Mouse (Mus musculus): ENCODE results near the gene Slc27a1. TPM values are rescaled to one million over a fixed set of nuclear protein-coding genes. Genes with fewer than 3 reads are reported as not detected.

The Slc27a1 gene
- polyA plus RNA-seq, 1 experiment from 2014 or later: 8.6 TPM

DNA sequence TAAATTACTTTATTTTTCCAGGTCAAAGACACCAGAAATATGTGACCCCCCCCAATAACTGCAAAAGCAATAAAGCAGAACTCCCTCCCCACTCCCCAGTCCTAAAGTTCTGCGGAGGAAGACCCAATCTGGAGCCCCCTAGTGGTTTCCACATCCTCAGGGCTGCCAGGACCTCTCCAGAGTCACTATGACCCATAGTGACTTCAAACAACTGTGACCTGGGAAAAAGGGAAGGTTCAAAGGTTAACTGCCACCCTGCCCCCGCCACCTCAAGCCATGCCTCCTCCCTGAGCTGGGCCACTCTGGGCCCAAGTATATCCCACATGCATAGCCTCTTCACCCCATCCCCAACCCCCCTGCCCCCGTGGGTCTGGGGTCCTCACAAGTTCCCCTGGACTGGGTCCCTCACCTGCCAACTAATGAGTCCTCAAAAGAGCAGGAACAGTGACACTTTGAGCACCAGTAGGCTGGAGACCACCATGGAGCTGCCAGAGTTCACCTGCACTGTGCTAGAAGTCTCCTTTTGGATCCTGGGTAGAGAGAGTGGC, 34.3 kb upstream of the Slc27a1 start:
- H3K9ac ChIP-seq (ENCODE audit: low read length): no peak overlapping the region
- no peaks in the 10 kb centered on the region for H3K9me3 ChIP-seq (ENCODE audit: control insufficient read depth, low read length)
- 36% methylated on average over 3 of the region's 3 CpGs for WGBS
- peaks cover 9% of the 10 kb centered on the region; the same call in 1 of the 2 replicates for H3K27me3 ChIP-seq (ENCODE audit: control insufficient read depth, insufficient read depth, low read length)
- H3K4me2 ChIP-seq: no peak overlapping the region
- H3K36me3 ChIP-seq (ENCODE audit: control insufficient read depth, insufficient read depth, low read length): no peaks in the 10 kb centered on the region
- H3K4me3 ChIP-seq (ENCODE audit: low read depth, low read length): no peak overlapping the region
- DNase-seq (ENCODE audit: low spot score, missing footprints) (no peak), ATAC-seq (ENCODE audit: low FRiP score) (0 out of 2 replicates have a peak, but pooled peaks have one; percentile 28)
- no peak overlapping the region for H3K27ac ChIP-seq (ENCODE audit: low read depth, low read length)
- peaks cover 3% of the 10 kb centered on the region; the same call in 1 of the 2 replicates for H3K4me1 ChIP-seq (ENCODE audit: control insufficient read depth, insufficient read depth, low read length)

DNA sequence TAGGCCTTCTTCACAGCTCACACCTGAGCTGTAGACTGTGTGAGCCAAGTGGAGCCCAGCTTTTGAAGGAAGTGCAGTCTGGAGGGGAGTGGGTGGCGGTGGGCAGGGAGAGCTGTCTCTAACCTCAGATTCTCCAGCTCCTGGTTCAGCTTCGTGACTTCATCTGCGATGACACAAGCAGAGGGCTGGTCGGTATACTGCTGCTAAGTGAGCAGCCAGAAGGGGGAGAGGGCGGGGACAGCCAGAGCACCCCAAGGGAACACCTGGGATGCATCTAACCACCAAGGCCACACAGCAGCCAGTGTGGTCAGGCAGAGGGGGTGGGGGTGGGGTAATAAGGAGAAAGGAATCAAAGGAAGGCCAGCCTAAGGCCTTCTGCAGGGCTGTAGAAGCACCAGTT, 33.0 kb upstream of the Slc27a1 start:
- no peak overlapping the region for H3K27ac ChIP-seq (ENCODE audit: low read depth, low read length)
- DNase-seq (ENCODE audit: low spot score, missing footprints): no peak
- no peak for ATAC-seq (ENCODE audit: low FRiP score)

DNA sequence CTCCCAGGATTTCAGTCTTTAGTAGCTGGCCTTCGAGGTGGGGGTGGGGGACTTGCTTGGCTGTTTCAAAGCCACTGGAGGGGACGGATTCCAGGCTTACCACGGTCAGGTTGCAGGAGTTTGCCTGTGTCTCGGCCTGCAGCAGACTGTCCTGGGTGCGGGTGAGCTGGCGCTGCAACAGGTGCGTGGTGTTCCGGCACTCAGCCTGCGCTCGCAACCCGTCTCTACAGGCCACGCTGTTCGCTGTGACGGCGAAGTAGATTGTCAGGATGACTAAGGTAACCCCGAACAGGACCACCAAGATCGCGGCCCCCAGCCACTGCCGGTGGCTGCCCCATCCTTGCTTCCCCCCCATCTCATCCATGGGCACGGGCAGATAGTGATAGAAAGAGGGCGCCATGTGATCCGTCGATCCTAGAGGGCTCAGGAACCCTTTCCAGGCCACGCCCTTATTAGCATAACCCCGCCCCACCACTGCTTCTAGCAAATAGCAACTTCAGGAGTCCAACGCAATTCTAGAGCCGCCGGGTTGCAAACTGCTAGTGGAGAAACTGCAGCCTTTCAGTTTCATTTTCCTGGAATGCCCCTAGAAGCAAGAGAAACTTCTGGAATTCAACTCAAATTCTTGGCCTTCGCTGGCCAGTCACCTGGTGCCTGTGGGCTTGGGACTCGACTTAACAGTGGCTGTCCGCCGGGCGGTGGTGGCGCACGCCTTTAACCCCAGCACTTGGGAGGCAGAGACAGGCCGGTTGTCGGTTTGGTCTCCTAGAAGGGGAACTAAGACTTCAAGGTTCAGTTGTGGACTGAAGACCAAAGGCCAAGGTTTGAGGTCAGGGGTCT, 31.4 kb upstream of the Slc27a1 start, which contains the start of gene Bst2:
Bst2 (minus strand) TSS at position 429 of the 840 bp plus-strand sequence.
- whole genome bisulfite sequencing: 4% methylated on average over 37 of the region's 37 CpGs
- H3K27ac ChIP-seq (ENCODE audit: low read depth, low read length): no peak within 1 kb of the TSS
- H3K9ac ChIP-seq (ENCODE audit: low read length): no peak within 1 kb of the TSS
- peak within 1 kb of the TSS; percentile 44 for H3K4me2 ChIP-seq
- ATAC-seq (ENCODE audit: low FRiP score) (peak; percentile 51), DNase-seq (ENCODE audit: low spot score, missing footprints) (peak; percentile 94)
- H3K27me3 ChIP-seq (ENCODE audit: control insufficient read depth, insufficient read depth, low read length): peaks cover 9% of the 10 kb centered on the region; the same call in 1 of the 2 replicates
- H3K9me3 ChIP-seq (ENCODE audit: control insufficient read depth, low read length): no peaks in the 10 kb centered on the region
- no peaks in the 10 kb centered on the region for H3K36me3 ChIP-seq (ENCODE audit: control insufficient read depth, insufficient read depth, low read length)
- peaks cover 3% of the 10 kb centered on the region; the same call in 1 of the 2 replicates for H3K4me1 ChIP-seq (ENCODE audit: control insufficient read depth, insufficient read depth, low read length)
- H3K4me3 ChIP-seq (ENCODE audit: low read depth, low read length): peak within 1 kb of the TSS; percentile 21

More for the DNA sequence above, 33.0 kb upstream of the Slc27a1 start:
- no peak overlapping the region for H3K4me3 ChIP-seq (ENCODE audit: low read depth, low read length)
- no peaks in the 10 kb centered on the region for H3K36me3 ChIP-seq (ENCODE audit: control insufficient read depth, insufficient read depth, low read length)
- WGBS: 66% methylated on average over 5 of the region's 5 CpGs
- no peaks in the 10 kb centered on the region for H3K9me3 ChIP-seq (ENCODE audit: control insufficient read depth, low read length)
- peaks cover 9% of the 10 kb centered on the region; the same call in 1 of the 2 replicates for H3K27me3 ChIP-seq (ENCODE audit: control insufficient read depth, insufficient read depth, low read length)
- no peak overlapping the region for H3K4me2 ChIP-seq
- H3K9ac ChIP-seq (ENCODE audit: low read length): no peak overlapping the region
- peaks cover 3% of the 10 kb centered on the region; the same call in 1 of the 2 replicates for H3K4me1 ChIP-seq (ENCODE audit: control insufficient read depth, insufficient read depth, low read length)

DNA sequence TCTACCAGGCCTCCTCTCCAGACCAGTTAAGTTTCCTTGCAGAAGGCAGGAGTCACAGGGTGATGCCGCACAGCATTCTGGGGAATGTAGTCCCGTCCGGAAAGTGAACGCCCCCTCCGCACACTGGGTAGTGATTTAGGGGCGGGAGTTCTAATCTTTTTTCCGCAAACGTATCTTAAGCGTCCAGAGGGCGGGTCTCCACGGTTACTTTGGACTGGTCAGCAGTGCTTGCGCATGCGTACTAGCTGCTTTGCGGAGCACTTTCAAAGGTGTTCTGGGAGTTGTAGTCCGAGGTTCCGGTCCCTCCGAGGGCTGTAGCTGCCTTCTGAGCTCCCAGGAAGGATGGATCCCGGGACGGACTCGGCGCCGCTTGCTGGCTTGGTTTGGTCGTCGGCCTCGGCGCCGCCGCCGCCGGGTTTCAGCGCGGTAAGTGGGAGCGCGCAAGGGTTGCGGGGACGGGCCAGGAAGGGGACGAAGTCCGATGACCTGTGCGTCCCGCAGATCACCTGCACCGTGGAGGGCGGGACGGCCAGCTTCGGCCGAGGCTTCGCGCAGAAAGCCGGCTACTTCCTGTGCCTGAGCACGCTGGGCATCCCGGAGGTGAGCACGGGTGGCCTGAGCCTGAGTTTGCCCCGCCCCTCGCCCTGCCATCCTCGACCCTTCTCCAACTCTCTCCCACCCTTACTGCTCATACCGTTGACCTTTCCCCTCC, 25.9 kb upstream of the Slc27a1 start, which contains the start of gene Mvb12a:
Mvb12a (plus strand) TSS at position 291 of the 712 bp plus-strand sequence.
- H3K27ac ChIP-seq (ENCODE audit: low read depth, low read length): no peak within 1 kb of the TSS
- peaks cover 2% of the 10 kb centered on the region; the same call in 1 of the 2 replicates for H3K27me3 ChIP-seq (ENCODE audit: control insufficient read depth, insufficient read depth, low read length)
- DNase-seq (ENCODE audit: low spot score, missing footprints): peak; percentile 99

DNA sequence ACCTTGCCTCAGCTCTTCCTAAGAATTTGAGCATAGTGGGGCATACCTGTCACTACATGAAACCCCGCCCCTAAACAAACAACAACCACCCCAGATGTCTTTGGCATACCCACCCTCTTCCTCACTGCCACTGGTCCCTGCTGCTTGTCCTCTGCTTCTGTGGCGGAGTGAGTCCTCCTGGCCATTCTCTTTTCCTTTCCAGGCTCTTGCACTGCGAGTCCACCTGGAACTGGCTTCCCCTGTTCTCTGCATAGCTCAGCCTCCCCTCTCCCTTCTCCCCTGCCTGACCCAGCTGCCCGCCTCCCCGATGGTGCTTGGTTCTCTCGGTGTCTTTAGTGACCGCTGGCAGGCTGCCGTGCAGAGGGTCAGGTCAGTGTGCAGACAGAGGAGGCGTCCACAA, 24.9 kb upstream of the Slc27a1 start:
- no peak overlapping the region; the same call in 1 of the 2 replicates for H3K4me3 ChIP-seq (ENCODE audit: low read depth, low read length)
- ATAC-seq (ENCODE audit: low FRiP score): no peak
- peak overlapping the region; percentile 58 for H3K4me2 ChIP-seq
- DNase-seq (ENCODE audit: low spot score, missing footprints): no peak
- no peaks in the 10 kb centered on the region for H3K9me3 ChIP-seq (ENCODE audit: control insufficient read depth, low read length)
- H3K4me1 ChIP-seq (ENCODE audit: control insufficient read depth, insufficient read depth, low read length): peaks cover 3% of the 10 kb centered on the region; the same call in 1 of the 2 replicates
- 94% methylated on average over 9 of the region's 9 CpGs for WGBS
- H3K27me3 ChIP-seq (ENCODE audit: control insufficient read depth, insufficient read depth, low read length): no peaks in the 10 kb centered on the region
- peaks cover 3% of the 10 kb centered on the region; the same call in 1 of the 2 replicates for H3K36me3 ChIP-seq (ENCODE audit: control insufficient read depth, insufficient read depth, low read length)
- H3K27ac ChIP-seq (ENCODE audit: low read depth, low read length): no peak overlapping the region
- H3K9ac ChIP-seq (ENCODE audit: low read length): no peak overlapping the region

More for the DNA sequence above, 25.9 kb upstream of the Slc27a1 start, which contains the start of gene Mvb12a:
- whole genome bisulfite sequencing: under 1% methylated on average over 54 of the region's 55 CpGs
- Histone ChIP-seq H3K4me1 (ENCODE audit: control insufficient read depth, insufficient read depth, low read length) (peaks cover 3% of the 10 kb centered on the region; the same call in 1 of the 2 replicates), H3K36me3 (ENCODE audit: control insufficient read depth, insufficient read depth, low read length) (no peaks in the 10 kb centered on the region; the same call in 1 of the 2 replicates), H3K4me3 (ENCODE audit: low read depth, low read length) (peak within 1 kb of the TSS; percentile 70), H3K9me3 (ENCODE audit: control insufficient read depth, low read length) (no peaks in the 10 kb centered on the region), H3K9ac (ENCODE audit: low read length) (peak within 1 kb of the TSS; percentile 73), H3K4me2 (peak within 1 kb of the TSS; percentile 58)
- ATAC-seq (ENCODE audit: low FRiP score): peak; percentile 96

DNA sequence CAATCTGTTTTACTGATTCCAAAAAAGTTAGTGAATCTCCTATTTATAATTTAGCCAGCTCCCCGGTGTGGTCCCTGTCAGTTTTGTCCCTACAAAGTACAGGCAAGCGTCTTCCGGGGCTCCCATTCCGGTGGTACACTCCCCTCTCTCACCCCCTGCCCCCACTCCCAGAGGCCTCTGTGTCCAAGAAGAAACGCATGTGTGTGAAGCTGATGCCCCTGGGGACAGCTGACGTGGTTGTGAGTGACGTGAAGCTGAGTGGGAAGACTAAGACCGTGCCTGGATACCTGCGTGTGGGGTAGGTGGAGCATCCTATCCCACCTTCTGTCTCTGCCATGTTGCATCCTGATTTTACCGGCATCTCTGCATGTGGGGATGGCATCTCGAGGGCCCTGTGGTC, 23.6 kb upstream of the Slc27a1 start:
- WGBS: 93% methylated on average over 11 of the region's 11 CpGs

DNA sequence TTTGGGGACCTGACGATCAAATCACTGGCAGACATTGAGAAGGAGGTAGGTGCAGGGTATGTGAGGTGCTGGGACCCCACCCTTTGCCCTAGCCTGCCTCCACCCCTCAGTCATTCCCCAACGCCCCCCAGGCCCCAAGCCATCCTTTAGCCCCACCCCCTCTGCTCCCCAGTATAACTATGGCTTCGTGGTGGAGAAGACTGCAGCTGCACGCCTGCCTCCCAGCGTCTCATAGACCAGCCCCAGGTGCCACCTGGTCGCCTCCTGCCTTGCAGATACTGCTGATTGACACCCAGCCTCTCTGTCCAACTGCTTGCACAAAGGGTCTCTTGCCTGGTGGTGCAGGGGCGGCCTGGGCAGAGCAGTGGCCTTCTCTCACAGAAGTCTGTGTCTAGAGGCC, 21.1 kb upstream of the Slc27a1 start:
- no peaks in the 10 kb centered on the region for H3K9me3 ChIP-seq (ENCODE audit: control insufficient read depth, low read length)
- H3K4me2 ChIP-seq: no peak overlapping the region
- H3K27me3 ChIP-seq (ENCODE audit: control insufficient read depth, insufficient read depth, low read length): no peaks in the 10 kb centered on the region
- 84% methylated on average over 7 of the region's 7 CpGs for WGBS
- no peak overlapping the region for H3K4me3 ChIP-seq (ENCODE audit: low read depth, low read length)
- peaks cover 3% of the 10 kb centered on the region; the same call in 1 of the 2 replicates for H3K36me3 ChIP-seq (ENCODE audit: control insufficient read depth, insufficient read depth, low read length)
- no peak for ATAC-seq (ENCODE audit: low FRiP score)
- H3K9ac ChIP-seq (ENCODE audit: low read length): no peak overlapping the region
- DNase-seq (ENCODE audit: low spot score, missing footprints): no peak
- peaks cover 3% of the 10 kb centered on the region; the same call in 1 of the 2 replicates for H3K4me1 ChIP-seq (ENCODE audit: control insufficient read depth, insufficient read depth, low read length)
- no peak overlapping the region for H3K27ac ChIP-seq (ENCODE audit: low read depth, low read length)

More for the DNA sequence above, 23.6 kb upstream of the Slc27a1 start:
- Histone ChIP-seq H3K27ac (ENCODE audit: low read depth, low read length) (no peak overlapping the region), H3K9me3 (ENCODE audit: control insufficient read depth, low read length) (no peaks in the 10 kb centered on the region), H3K36me3 (ENCODE audit: control insufficient read depth, insufficient read depth, low read length) (peaks cover 3% of the 10 kb centered on the region; the same call in 1 of the 2 replicates), H3K9ac (ENCODE audit: low read length) (no peak overlapping the region), H3K4me2 (no peak overlapping the region), H3K27me3 (ENCODE audit: control insufficient read depth, insufficient read depth, low read length) (no peaks in the 10 kb centered on the region), H3K4me1 (ENCODE audit: control insufficient read depth, insufficient read depth, low read length) (peaks cover 3% of the 10 kb centered on the region; the same call in 1 of the 2 replicates), H3K4me3 (ENCODE audit: low read depth, low read length) (no peak overlapping the region)
- ATAC-seq (ENCODE audit: low FRiP score) (no peak), DNase-seq (ENCODE audit: low spot score, missing footprints) (no peak)

DNA sequence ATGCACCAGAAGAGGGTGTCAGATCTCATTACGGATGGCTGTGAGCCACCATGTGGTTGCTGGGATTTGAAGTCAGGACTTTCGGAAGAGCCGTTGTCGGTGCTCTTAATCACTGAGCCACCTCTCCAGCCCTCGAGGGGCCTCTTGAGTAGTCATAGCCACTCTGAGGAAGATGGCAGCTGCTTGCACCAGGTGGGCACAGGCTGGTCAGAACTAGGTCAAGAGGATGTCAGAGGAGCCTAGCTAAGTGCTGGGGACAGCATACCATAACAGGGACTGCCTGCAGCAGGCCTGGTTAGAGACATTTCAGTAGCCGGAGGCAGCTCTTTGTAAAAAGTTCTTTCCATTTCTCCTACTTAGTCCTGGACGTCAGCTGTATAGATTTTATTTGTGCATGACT, 17.9 kb upstream of the Slc27a1 start:
- Histone ChIP-seq H3K4me1 (ENCODE audit: control insufficient read depth, insufficient read depth, low read length) (no peaks in the 10 kb centered on the region), H3K4me3 (ENCODE audit: low read depth, low read length) (no peak overlapping the region), H3K36me3 (ENCODE audit: control insufficient read depth, insufficient read depth, low read length) (peaks cover 3% of the 10 kb centered on the region; the same call in 1 of the 2 replicates), H3K27ac (ENCODE audit: low read depth, low read length) (no peak overlapping the region), H3K27me3 (ENCODE audit: control insufficient read depth, insufficient read depth, low read length) (peaks cover 2% of the 10 kb centered on the region; the same call in 1 of the 2 replicates), H3K9ac (ENCODE audit: low read length) (no peak overlapping the region), H3K9me3 (ENCODE audit: control insufficient read depth, low read length) (no peaks in the 10 kb centered on the region), H3K4me2 (no peak overlapping the region)
- ATAC-seq (ENCODE audit: low FRiP score) (no peak), DNase-seq (ENCODE audit: low spot score, missing footprints) (no peak)
- 73% methylated on average over 7 of the region's 7 CpGs for WGBS

Measured in midbrain, embryonic 11.5 days (tissue).